Mouse (Mus musculus): ENCODE measurements around the gene Hyal1. TPM values are rescaled to one million over a fixed set of nuclear protein-coding genes. Genes with fewer than 3 reads are reported as not detected.
"Not testable (repeated sequence)": the region's sequence is repeated elsewhere in the genome, so short reads cannot be mapped to it uniquely, and the experiment has no call there.

Hyal1 gene
- total RNA-seq, 2 experiments from 2014 or later = 4.4 to 6.8 TPM

DNA sequence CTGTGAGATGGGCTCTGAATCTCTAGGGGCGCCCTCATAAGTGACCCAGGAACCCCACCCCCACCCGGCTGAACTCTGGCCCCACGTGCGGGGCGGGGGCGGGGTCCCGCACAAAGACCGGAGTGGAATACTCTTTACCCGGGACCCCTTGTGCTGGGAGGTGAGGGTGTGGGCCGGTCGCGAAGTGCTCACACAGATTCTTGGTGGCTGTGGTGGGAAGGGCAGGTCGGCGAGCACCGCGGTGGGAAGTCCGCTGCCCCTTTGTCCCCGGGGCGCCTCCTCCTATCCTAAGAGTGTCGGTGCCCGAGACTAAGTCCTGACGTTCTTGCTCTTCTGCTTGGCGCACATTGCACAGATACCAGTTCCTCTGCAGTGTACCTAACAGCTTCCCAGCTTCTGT, 7.5 kb upstream of the Hyal1 start:
- intact Hi-C loops (cut with DNase I) = no loop called here
- no peak for DNase-seq (ENCODE audit: low spot score in 2 of 2)

DNA sequence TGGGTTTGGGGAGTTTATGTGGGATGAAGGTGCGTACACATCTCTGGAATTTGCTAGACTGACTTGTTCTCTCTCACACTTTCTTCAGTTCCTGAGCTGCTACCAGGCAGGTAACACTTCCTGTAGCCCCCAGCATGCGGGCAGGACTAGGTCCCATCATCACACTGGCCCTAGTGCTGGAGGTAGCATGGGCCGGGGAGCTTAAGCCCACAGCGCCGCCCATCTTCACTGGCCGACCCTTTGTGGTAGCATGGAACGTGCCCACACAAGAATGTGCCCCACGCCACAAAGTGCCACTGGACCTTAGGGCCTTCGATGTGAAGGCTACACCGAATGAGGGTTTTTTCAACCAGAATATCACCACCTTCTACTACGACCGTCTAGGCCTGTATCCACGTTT, 6.7 kb upstream of the Hyal1 start:
- intact Hi-C loops (cut with DNase I) = no loop called here
- no peak for DNase-seq (ENCODE audit: low spot score in 2 of 2)

DNA sequence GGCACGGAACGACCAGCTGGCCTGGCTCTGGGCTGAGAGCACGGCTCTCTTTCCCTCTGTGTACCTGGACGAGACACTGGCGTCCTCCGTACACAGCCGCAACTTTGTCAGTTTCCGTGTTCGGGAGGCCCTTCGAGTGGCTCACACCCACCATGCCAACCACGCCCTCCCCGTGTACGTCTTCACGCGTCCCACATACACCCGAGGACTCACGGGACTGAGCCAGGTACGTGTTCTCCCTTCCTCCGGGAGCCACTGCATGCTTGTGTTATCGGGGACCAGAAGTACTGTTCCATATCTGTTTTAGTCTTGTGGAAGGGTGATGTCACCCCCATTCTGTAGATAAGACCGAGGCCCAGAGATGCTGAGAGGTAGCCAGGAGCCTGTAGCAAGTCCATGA, 5.9 kb upstream of the Hyal1 start:
- intact Hi-C loops (cut with DNase I) = no loop called here
- DNase-seq (ENCODE audit: low spot score in 2 of 2) = no peak

DNA sequence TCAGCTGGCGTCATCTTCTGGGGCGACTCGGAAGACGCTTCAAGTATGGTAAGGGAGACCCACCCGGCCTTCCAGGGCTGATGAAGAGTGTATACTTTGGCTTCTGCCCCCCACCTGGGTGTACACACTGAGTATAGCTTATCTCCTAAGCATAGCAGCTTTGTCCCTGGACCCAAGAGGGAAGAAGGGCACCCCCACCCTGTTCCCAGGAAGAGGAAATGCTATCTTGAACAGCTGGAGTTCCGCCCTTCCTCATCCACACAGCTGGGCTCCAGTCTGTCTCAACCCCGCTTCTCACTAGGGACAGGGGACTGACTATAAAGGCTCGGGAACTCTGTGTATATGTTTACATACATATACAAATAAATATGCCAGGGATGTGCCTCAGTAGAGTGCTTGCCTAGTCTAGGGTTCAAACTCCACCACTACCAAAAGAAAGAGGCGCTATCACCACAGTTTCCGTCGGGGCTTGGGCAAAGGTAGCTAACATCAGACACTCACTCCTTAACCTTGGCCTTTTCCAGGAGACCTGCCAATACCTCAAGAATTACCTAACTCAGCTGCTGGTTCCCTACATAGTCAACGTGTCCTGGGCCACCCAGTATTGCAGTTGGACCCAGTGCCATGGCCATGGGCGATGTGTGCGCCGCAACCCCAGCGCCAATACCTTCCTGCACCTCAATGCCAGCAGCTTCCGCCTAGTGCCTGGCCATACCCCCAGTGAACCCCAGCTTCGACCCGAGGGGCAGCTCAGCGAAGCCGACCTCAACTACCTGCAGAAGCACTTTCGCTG, 5.0 kb upstream of the Hyal1 start:
- DNase-seq (ENCODE audit: low spot score in 2 of 2) = no peak
- intact Hi-C loops (cut with DNase I) = no loop called here

DNA sequence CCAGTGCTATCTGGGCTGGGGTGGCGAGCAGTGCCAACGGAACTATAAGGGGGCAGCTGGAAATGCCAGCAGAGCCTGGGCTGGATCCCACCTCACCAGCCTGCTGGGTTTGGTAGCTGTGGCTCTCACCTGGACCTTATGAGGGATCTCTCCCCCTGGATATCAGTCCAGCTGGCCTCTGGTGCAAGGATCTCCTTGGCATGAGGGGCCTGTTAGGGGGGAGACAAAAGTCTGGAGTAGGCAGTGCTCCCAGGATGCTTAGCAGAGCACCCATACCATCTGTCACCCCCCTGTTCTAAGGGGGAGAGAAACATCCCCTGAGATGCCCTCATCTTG, 4.4 kb upstream of the Hyal1 start:
- no peak for DNase-seq (ENCODE audit: low spot score in 2 of 2)
- intact Hi-C loops (cut with DNase I) = no loop called here

DNA sequence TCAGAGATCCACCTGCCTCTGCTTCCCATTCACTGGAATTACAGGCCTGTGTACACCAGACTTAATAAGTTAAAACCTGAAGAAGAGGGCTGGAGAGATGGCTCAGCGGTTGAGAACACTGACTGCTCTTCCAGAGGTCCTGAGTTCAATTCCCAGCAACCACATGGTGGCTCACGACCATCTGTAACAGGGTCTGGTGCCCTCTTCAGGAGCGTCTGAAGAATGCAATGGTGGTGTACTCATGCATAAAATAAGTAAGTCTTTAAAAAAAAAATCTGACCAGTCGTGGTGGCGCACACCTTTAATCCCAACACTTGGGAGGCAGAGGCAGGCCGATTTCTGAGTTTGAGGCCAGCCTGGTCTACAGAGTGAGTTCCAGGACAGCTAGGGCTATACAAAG, 3.0 kb upstream of the Hyal1 start:
- intact Hi-C loops (cut with DNase I); DNase-seq (ENCODE audit: low spot score in 2 of 2): not testable (repeated sequence)

DNA sequence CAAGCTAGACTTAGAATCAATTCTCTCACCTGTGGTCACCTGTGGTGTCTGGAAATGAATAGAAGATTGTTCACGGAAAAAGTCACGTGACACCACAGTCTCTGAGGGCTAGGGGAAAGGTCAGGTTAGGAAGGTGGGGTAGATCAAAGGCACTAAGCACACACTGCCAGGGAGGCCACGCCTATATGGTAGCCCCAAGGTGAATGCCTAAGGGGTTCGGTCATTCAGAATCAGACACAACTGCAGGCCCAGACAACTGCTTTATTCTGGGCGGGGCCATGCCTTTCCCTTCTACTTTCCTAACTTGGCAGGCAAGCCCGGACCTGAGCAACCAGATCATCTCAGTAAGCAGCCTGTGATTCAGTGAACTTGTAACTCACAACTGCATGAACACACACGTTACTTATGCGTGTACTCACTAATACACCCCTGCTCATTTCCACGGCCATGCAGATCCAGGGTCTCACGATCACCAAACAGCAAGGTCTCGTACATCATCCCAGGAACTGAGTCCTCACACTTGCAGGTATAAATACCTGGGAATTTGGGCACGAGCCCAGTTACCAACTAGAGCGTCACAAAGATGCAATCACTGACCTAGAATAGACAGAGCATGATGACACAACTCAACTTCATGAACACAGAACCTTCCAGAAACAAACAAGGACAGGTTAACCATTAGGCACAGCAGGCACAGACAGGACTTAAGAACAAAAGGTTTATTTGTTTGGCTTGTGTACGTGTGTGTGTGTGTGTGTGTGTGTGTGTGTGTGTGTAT, 959 bp upstream of the Hyal1 start:
- no peak for DNase-seq (ENCODE audit: low spot score in 2 of 2)
- intact Hi-C loops (cut with DNase I) = no loop called here

DNA sequence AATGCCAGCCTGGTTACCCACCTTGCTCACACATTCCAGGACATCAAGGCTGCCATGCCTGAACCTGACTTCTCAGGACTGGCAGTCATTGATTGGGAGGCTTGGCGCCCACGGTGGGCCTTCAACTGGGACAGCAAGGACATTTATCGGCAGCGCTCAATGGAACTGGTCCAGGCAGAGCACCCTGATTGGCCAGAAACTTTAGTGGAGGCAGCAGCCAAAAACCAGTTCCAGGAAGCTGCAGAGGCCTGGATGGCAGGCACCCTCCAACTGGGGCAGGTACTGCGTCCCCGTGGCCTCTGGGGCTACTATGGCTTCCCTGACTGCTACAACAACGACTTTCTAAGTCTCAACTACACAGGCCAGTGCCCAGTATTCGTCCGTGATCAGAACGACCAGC, 1.1 kb downstream of the Hyal1 start:
- intact Hi-C loops (cut with DNase I) = no loop called here
- DNase-seq (ENCODE audit: low spot score in 2 of 2) = no peak

DNA sequence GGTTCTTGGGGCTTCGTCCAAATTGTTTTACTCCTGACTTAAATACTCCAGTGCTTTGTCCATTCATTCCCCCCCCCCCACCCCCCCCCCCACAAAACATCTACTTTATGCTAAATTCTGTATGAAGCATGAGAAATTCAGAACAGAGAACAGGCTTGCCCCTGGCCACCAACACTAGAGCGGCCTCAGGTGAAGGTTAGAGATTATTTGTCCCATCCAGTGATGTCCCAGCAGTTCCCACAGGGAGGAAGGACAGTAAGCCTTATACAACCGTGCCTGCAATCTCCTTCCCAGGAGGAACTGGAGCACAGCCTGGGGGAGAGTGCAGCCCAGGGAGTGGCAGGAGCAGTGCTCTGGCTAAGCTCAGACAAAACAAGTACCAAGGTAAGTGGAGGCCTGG, 1.9 kb downstream of the Hyal1 start, which contains the start of gene Naa80:
Gene Naa80, plus strand, starts transcription at position 301 of the 400 bp plus-strand sequence.
- intact Hi-C loops (cut with DNase I) = no loop called here
- no peak for DNase-seq (ENCODE audit: low spot score in 2 of 2)

DNA sequence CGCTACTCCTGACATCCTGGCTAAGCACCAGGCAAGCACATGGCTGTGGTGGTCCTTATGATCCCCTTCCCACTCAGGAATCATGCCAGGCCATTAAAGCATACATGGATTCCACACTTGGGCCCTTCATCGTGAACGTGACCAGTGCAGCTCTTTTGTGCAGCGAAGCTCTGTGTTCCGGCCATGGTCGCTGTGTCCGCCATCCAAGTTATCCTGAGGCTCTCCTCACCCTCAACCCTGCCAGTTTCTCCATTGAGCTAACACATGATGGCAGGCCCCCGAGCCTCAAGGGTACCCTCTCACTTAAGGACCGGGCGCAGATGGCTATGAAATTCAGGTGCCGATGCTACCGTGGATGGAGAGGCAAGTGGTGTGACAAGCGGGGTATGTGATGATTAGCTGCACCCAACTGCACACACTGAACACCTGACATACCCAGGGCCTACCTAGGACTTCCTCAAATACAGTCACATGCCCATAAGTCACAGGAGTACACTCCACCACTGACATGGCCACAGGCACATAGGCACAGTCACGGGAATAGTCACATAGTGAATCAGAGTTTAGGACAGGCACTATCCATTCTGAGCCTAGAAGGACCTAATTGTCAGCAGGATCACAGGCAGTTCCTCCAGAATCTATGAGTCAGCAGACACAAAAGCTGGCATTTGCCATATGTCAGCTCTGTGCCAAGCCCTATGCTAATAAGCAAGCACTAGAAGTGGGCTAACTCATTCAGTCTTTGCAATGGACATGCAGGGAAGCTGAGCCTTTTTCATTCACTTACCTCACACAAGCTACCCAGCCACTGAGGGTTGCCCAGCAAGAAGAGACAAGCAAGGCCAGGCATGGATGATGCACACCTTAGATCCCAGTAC, 2.5 kb downstream of the Hyal1 start:
- no peak for DNase-seq (ENCODE audit: low spot score in 2 of 2)
- intact Hi-C loops (cut with DNase I) = no loop called here

DNA sequence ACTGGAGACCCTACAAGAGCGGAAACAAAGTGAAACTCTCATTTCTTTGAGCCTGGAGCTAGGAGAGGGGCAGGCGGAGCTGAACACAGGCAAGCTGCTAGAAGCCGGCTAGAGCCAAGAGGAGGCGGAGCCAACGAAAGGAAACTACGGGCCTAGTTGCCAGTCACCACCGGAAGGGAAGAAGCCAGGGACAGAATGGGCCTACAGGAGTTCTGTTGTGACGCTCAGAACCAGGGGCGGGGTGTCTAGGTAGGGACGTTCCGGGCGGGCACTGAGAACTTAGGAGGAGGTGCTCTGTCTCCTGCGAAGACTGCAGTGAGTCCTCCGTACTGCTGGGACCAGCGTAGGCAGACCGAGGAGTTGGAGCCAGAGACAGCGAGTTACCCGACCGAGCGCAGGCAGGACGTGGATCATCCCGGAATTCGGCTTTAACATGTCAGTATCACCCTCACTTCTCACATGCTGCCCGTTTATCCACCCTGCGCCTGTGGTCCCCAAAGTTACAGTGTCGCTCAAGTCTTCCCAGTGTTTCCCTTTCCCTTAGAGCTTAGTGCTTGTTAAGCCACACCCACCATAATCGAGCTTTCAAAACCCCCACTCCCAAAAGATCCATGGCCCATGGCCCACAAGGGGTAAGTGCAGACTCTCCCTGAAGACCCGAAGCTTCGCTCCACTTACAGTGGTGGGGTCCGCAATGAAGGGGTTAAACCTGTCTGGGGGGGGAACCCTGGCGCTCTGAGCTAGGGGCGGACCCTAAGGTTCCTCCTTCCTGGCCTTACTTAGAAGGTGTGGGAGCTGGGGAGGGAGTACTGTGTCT, 4.0 kb downstream of the Hyal1 start, which contains the start of gene Hyal3:
Gene Hyal3, plus strand, starts transcription at position 318 of the 817 bp plus-strand sequence.
- DNase-seq (ENCODE audit: low spot score in 2 of 2) = peak; percentile 88 to 89
- intact Hi-C loops (cut with DNase I) = no loop called here

DNA sequence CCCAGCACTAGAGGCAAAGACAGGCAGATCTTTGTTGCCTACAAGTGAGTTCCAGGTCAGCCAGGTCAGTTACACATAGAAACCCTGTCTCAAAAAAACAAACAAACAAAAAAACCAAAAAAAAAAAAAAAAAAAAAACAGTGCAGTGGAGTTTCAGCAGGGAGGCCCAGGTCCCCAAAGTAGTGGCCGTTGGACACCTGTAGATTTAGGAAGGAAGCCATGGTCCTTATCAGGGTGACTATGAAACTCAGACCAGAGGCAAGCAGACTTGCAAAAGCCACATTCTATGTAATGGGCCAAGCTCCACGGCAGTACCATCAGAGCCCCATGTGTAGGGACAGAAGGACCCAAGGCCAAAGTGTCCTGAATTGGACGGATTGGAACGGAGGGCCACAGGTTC, 4.9 kb downstream of the Hyal1 start:
- no peak for DNase-seq (ENCODE audit: low spot score in 2 of 2)
- intact Hi-C loops (cut with DNase I) = no loop called here

DNA sequence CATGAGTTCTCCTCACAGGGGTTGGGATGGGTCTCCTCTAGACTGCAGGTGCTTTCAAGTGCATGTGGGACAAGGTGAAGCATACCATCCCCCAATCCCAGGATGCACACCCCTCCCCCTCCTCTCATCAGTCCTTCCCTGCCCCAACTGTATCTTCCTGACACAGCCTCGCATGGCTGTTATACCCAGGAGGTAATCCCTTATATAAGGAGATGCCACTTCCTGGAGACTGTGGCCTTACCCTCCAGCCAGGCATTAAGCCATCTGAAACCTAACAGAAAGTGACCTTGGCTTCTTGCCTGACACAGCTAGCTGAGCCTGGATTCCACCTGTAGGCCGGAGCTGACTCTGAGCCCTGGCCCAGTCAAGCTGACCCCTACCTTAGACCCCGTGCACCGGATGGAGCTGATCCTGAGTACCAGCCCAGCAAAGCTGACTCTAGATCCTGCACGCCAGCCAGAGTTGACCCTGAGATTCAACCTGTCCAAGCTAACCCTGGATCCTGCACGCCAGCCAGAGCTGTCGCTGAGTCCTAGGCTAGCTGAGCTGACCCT, 5.9 kb downstream of the Hyal1 start:
- intact Hi-C loops (cut with DNase I) = no loop called here
- no peak for DNase-seq (ENCODE audit: low spot score in 2 of 2)

DNA sequence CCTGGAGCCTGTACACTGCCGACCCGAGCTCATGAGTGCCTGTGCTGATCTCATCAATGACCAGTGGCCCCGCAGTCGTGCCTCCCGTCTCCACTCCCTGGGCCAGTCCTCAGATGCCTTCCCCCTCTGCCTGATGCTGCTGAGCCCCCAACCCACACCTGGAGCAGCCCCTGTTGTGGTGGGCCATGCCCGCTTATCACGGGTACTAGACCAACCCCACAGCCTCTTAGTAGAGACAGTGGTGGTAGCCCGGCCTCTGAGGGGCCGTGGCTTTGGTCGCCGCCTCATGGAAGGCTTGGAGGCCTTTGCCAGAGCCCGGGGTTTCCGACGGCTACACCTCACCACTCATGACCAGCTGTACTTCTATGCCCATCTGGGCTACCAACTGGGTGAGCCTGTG, 6.4 kb downstream of the Hyal1 start:
- DNase-seq (ENCODE audit: low spot score in 2 of 2) = no peak
- intact Hi-C loops (cut with DNase I) = no loop called here

DNA sequence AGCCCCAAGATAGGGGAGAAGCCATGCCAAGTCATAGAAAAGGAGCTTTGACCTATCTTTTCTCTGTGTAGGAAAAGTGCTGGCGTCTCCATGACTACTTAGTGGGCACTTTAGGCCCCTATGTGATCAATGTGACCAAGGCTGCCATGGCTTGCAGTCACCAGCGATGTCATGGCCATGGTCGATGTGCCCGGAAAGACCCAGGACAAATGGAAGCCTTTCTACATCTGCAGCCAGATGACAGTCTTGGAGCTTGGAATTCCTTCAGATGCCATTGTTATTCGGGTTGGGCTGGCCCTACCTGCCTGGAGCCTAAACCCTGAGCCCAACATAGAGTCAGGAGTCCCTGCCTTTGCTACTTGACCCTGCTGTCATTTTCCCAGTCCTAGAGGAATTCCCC, 9.8 kb downstream of the Hyal1 start:
- DNase-seq (ENCODE audit: low spot score in 2 of 2) = no peak
- intact Hi-C loops (cut with DNase I) = no loop called here

DNA sequence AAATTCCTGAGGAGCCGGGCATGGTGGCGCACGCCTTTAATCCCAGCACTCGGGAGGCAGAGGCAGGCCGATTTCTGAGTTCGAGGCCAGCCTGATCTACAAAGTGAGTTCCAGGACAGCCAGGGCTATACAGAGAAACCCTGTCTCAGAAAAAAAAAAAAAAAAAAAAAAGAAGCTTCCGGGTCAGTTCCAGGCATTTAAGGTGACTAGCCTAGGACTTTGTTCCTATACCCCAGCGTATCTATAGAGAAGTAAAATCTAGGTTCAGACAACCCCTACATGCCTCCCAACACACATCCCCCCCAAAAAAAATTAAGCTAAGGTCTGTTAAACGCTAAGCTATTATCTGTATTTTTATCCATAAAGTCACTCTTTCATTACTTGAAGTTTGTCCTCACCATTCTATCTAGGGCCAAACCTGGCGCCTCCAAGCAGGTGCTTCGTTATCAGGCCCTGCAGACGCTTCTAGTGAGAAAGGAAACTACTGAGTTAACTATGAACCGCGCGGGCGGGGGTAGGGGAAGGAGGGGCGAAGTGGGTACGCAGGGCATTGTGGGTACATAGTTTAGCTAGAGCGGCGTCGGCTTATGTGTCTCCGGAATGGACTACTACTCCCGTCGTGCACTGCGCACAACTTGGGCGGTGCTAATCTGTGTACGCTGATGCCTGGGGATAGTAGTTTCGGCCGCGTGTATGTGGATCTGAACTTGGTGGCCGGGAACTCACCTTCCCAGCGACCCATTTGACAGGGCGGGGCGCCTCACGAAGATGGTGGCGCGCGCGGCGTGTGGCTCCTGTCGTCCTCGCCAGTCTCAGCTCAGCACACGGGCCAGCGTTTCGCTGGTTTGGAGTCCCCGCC, 10.5 kb downstream of the Hyal1 start, which contains the start of gene Ifrd2:
Gene Ifrd2, plus strand, starts transcription at position 669 of the 859 bp plus-strand sequence.
- intact Hi-C loops (cut with DNase I) = no loop called here
- DNase-seq (ENCODE audit: low spot score in 2 of 2) = peak; percentile 97 to 98

DNA sequence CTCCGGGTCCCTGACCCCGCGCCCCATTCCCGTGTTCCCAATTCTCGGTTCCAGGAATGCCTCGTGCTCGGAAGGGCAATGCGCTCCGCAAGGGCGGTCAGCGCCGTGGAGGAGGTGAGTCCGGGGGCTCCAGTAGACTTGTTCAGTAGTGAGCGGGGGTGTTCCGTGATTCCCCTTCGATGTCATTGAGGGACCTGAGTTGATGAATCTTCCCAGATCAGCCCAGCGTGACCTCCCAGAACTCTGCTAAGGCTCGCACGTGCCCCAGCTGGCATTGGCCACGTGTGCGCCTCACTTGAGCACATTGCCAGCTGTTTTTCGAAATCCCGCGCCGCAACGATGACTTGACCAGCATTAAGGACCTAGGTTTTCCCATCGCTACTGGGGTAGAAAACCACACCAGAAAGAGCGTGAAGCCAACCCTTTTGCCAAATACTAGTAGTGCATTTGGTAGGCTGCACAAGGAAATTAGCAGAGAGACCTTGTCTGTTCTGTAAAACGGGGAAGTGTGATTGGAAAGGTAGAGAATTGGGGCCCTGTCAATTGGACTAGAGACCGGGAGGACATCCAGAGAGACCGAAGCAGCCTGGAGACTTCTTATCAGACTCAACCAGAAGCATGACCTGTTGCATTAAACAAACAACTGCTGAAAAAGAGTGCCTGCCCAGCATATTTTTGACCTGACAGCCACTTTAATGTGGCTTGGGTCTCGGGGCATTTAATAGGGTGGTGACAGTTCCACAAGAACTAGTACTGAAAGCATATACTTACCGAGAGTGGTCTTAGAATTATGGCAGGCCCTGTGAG, 11.3 kb downstream of the Hyal1 start:
- no peak for DNase-seq (ENCODE audit: low spot score in 2 of 2)
- intact Hi-C loops (cut with DNase I) = no loop called here

Data from left cerebral cortex, postnatal 36 days (tissue).